Mouse (Mus musculus): ENCODE measurements around the gene Tardbp. TPM values are rescaled to one million over a fixed set of nuclear protein-coding genes. Genes with fewer than 3 reads are reported as not detected.

Gene Tardbp
- polyA plus RNA-seq, 1 experiment from 2014 or later, result 259 TPM

- 96% methylated on average over 3 of the region's 3 CpGs for WGBS
- Histone ChIP-seq H3K4me1 (ENCODE audit: control insufficient read depth, insufficient read depth, low read length) (peaks cover 10% of the 10 kb centered on the region), H3K4me2 (ENCODE audit: low read depth, low read length) (no peak overlapping the region), H3K36me3 (ENCODE audit: control insufficient read depth, insufficient read depth, low read length) (peaks cover 52% of the 10 kb centered on the region), H3K4me3 (ENCODE audit: low read length) (no peak overlapping the region), H3K27ac (ENCODE audit: low read length) (no peak overlapping the region), H3K9ac (ENCODE audit: low read depth, low read length) (no peak overlapping the region), H3K27me3 (replicated peaks; ENCODE audit: control insufficient read depth, insufficient read depth, low read length) (no peaks in the 10 kb centered on the region), H3K9me3 (ENCODE audit: control insufficient read depth, low read length) (peaks cover 4% of the 10 kb centered on the region; the same call in 1 of the 2 replicates)
- ATAC-seq, result no peak
These were observed 30.1 kb downstream of the Tardbp start for GRCm38 (mm10) chr4:148596731-148597130.

- no peak overlapping the region for H3K27ac ChIP-seq (ENCODE audit: low read length)
- H3K9ac ChIP-seq (ENCODE audit: low read depth, low read length), result no peak overlapping the region
- H3K9me3 ChIP-seq (ENCODE audit: control insufficient read depth, low read length), result peaks cover 4% of the 10 kb centered on the region; the same call in 1 of the 2 replicates
- peaks cover 52% of the 10 kb centered on the region for H3K36me3 ChIP-seq (ENCODE audit: control insufficient read depth, insufficient read depth, low read length)
- peaks cover 10% of the 10 kb centered on the region for H3K4me1 ChIP-seq (ENCODE audit: control insufficient read depth, insufficient read depth, low read length)
- no peak overlapping the region for H3K4me2 ChIP-seq (ENCODE audit: low read depth, low read length)
- no peaks in the 10 kb centered on the region for H3K27me3 ChIP-seq (replicated peaks; ENCODE audit: control insufficient read depth, insufficient read depth, low read length)
- no peak overlapping the region for H3K4me3 ChIP-seq (ENCODE audit: low read length)
- 84% methylated on average over 6 of the region's 6 CpGs for WGBS
- ATAC-seq, result no peak
These were observed 30.9 kb downstream of the Tardbp start for GRCm38 (mm10) chr4:148595916-148596315.

GRCm38 (mm10) chr4:148593996-148594395, 32.8 kb downstream of the Tardbp start:
- Histone ChIP-seq H3K27ac (ENCODE audit: low read length) (no peak overlapping the region), H3K9ac (ENCODE audit: low read depth, low read length) (no peak overlapping the region), H3K27me3 (replicated peaks; ENCODE audit: control insufficient read depth, insufficient read depth, low read length) (no peaks in the 10 kb centered on the region), H3K4me2 (ENCODE audit: low read depth, low read length) (no peak overlapping the region), H3K4me1 (ENCODE audit: control insufficient read depth, insufficient read depth, low read length) (peaks cover 13% of the 10 kb centered on the region), H3K36me3 (ENCODE audit: control insufficient read depth, insufficient read depth, low read length) (peaks cover 51% of the 10 kb centered on the region), H3K9me3 (ENCODE audit: control insufficient read depth, low read length) (peaks cover 4% of the 10 kb centered on the region; the same call in 1 of the 2 replicates), H3K4me3 (ENCODE audit: low read length) (no peak overlapping the region)
- WGBS, result 94% methylated on average over 11 of the region's 11 CpGs
- no peak for ATAC-seq

- no peak overlapping the region for H3K27ac ChIP-seq (ENCODE audit: low read length)
- peak; percentile 68 for ATAC-seq
- WGBS, result under 1% methylated on average over 53 of the region's 53 CpGs
- peaks cover 13% of the 10 kb centered on the region for H3K4me1 ChIP-seq (ENCODE audit: control insufficient read depth, insufficient read depth, low read length)
- H3K9me3 ChIP-seq (ENCODE audit: control insufficient read depth, low read length), result no peaks in the 10 kb centered on the region
- peak overlapping the region; percentile 83 for H3K4me2 ChIP-seq (ENCODE audit: low read depth, low read length)
- H3K4me3 ChIP-seq (ENCODE audit: low read length), result peak overlapping the region; percentile 96
- H3K36me3 ChIP-seq (ENCODE audit: control insufficient read depth, insufficient read depth, low read length), result peaks cover 34% of the 10 kb centered on the region
- H3K9ac ChIP-seq (ENCODE audit: low read depth, low read length), result peak overlapping the region; percentile 91
- no peaks in the 10 kb centered on the region for H3K27me3 ChIP-seq (replicated peaks; ENCODE audit: control insufficient read depth, insufficient read depth, low read length)
These were observed 35.0 kb downstream of the Tardbp start for GRCm38 (mm10) chr4:148591637-148592380.

GRCm38 (mm10) chr4:148591171-148591630, 35.6 kb downstream of the Tardbp start, which contains the start of gene Srm:
TSS of gene Srm (plus strand) at chr4:148591503.
- peaks cover 30% of the 10 kb centered on the region for H3K36me3 ChIP-seq (ENCODE audit: control insufficient read depth, insufficient read depth, low read length)
- under 1% methylated on average over 50 of the region's 50 CpGs for WGBS
- H3K27me3 ChIP-seq (replicated peaks; ENCODE audit: control insufficient read depth, insufficient read depth, low read length), result no peaks in the 10 kb centered on the region
- H3K4me1 ChIP-seq (ENCODE audit: control insufficient read depth, insufficient read depth, low read length), result peaks cover 13% of the 10 kb centered on the region
- H3K27ac ChIP-seq (ENCODE audit: low read length), result peak within 1 kb of the TSS; percentile 68
- H3K4me2 ChIP-seq (ENCODE audit: low read depth, low read length), result peak within 1 kb of the TSS; percentile 83
- H3K9me3 ChIP-seq (ENCODE audit: control insufficient read depth, low read length), result no peaks in the 10 kb centered on the region
- H3K4me3 ChIP-seq (ENCODE audit: low read length), result peak within 1 kb of the TSS; percentile 96
- ATAC-seq, result peak; percentile 99
- H3K9ac ChIP-seq (ENCODE audit: low read depth, low read length), result peak within 1 kb of the TSS; percentile 91

- Histone ChIP-seq H3K4me2 (ENCODE audit: low read depth, low read length) (peak overlapping the region; percentile 83), H3K9me3 (ENCODE audit: control insufficient read depth, low read length) (no peaks in the 10 kb centered on the region), H3K27me3 (replicated peaks; ENCODE audit: control insufficient read depth, insufficient read depth, low read length) (no peaks in the 10 kb centered on the region), H3K36me3 (ENCODE audit: control insufficient read depth, insufficient read depth, low read length) (peaks cover 24% of the 10 kb centered on the region), H3K27ac (ENCODE audit: low read length) (peak overlapping the region; percentile 68), H3K4me1 (ENCODE audit: control insufficient read depth, insufficient read depth, low read length) (peaks cover 13% of the 10 kb centered on the region), H3K9ac (ENCODE audit: low read depth, low read length) (peak overlapping the region; percentile 51), H3K4me3 (ENCODE audit: low read length) (peak overlapping the region; percentile 96)
- no peak for ATAC-seq
- WGBS, result 3% methylated on average over 18 of the region's 18 CpGs
These were observed 36.2 kb downstream of the Tardbp start for GRCm38 (mm10) chr4:148590421-148591170.

GRCm38 (mm10) chr4:148589565-148589964, 37.3 kb downstream of the Tardbp start:
- 0 out of 2 replicates have a peak overlapping the region, but pooled peaks have one; percentile 2 for H3K4me3 ChIP-seq (ENCODE audit: low read length)
- H3K9ac ChIP-seq (ENCODE audit: low read depth, low read length), result no peak overlapping the region
- H3K4me2 ChIP-seq (ENCODE audit: low read depth, low read length), result no peak overlapping the region
- no peak overlapping the region for H3K27ac ChIP-seq (ENCODE audit: low read length)
- H3K27me3 ChIP-seq (replicated peaks; ENCODE audit: control insufficient read depth, insufficient read depth, low read length), result no peaks in the 10 kb centered on the region
- H3K4me1 ChIP-seq (ENCODE audit: control insufficient read depth, insufficient read depth, low read length), result peaks cover 13% of the 10 kb centered on the region
- H3K36me3 ChIP-seq (ENCODE audit: control insufficient read depth, insufficient read depth, low read length), result peaks cover 14% of the 10 kb centered on the region
- WGBS, result 41% methylated on average over 7 of the region's 8 CpGs
- H3K9me3 ChIP-seq (ENCODE audit: control insufficient read depth, low read length), result no peaks in the 10 kb centered on the region
- peak; percentile 52 for ATAC-seq

- H3K36me3 ChIP-seq (ENCODE audit: control insufficient read depth, insufficient read depth, low read length), result peaks cover 6% of the 10 kb centered on the region
- WGBS, result 81% methylated on average over 9 of the region's 9 CpGs
- no peak overlapping the region for H3K4me2 ChIP-seq (ENCODE audit: low read depth, low read length)
- no peak overlapping the region for H3K4me3 ChIP-seq (ENCODE audit: low read length)
- H3K9ac ChIP-seq (ENCODE audit: low read depth, low read length), result no peak overlapping the region
- no peaks in the 10 kb centered on the region for H3K9me3 ChIP-seq (ENCODE audit: control insufficient read depth, low read length)
- no peak overlapping the region for H3K27ac ChIP-seq (ENCODE audit: low read length)
- peaks cover 13% of the 10 kb centered on the region for H3K4me1 ChIP-seq (ENCODE audit: control insufficient read depth, insufficient read depth, low read length)
- H3K27me3 ChIP-seq (replicated peaks; ENCODE audit: control insufficient read depth, insufficient read depth, low read length), result no peaks in the 10 kb centered on the region
- ATAC-seq, result no peak
These were observed 38.0 kb downstream of the Tardbp start for GRCm38 (mm10) chr4:148588793-148589192.

- Histone ChIP-seq H3K4me3 (ENCODE audit: low read length) (no peak overlapping the region), H3K9me3 (ENCODE audit: control insufficient read depth, low read length) (no peaks in the 10 kb centered on the region), H3K4me1 (ENCODE audit: control insufficient read depth, insufficient read depth, low read length) (0 out of 2 replicates have a peak, but pooled peaks cover 3% of the 10 kb centered on the region), H3K27ac (ENCODE audit: low read length) (no peak overlapping the region), H3K4me2 (ENCODE audit: low read depth, low read length) (no peak overlapping the region), H3K27me3 (replicated peaks; ENCODE audit: control insufficient read depth, insufficient read depth, low read length) (no peaks in the 10 kb centered on the region), H3K36me3 (ENCODE audit: control insufficient read depth, insufficient read depth, low read length) (peaks cover 4% of the 10 kb centered on the region; the same call in 1 of the 2 replicates), H3K9ac (ENCODE audit: low read depth, low read length) (no peak overlapping the region)
- 68% methylated on average over 9 of the region's 9 CpGs for WGBS
- no peak for ATAC-seq
These were observed 40.2 kb downstream of the Tardbp start for GRCm38 (mm10) chr4:148586648-148587047.

Data from intestine, embryonic 16.5 days (tissue).